In genomic region chr13:3712497-3713160, GRCm38 (mm10) we compare ENCODE assay signal across 10 mouse cellular contexts.
DNase-seq lines count a peak whose midpoint lies in the region; ATAC-seq and TF ChIP-seq lines count a peak whose summit lies in the region.
"Had no signal": no experiment of that assay in that cellular context is flagged by ENCODE, and none has a peak within 500 bp of the region (broad histone marks: within the 10 kb centered on the region; RNA-seq: fewer than 3 reads in every experiment).

No protein-coding gene starts in this region.

- H3K27me3 ChIP-seq in ES-Bruce4 (ENCODE audit: control insufficient read depth, insufficient read depth, low read length, poor library complexity, severe bottlenecking): no peaks in the 10 kb centered on the region; the same call in 1 of the 2 replicates
- H3K27me3 ChIP-seq in hindbrain, embryonic 10.5 days (ENCODE audit: insufficient read depth, poor library complexity, severe bottlenecking): peaks cover 7% of the 10 kb centered on the region; the same call in 1 of the 2 replicates
- no peaks in the 10 kb centered on the region for H3K27me3 ChIP-seq in midbrain, embryonic 14.5 days (ENCODE audit: control insufficient read depth, insufficient read depth, low read length)
- H3K27me3 ChIP-seq: heart, embryonic 15.5 days had no signal

- 3% methylated on average over 19 of the region's 19 CpGs for WGBS in hindbrain, embryonic 10.5 days
- 1% methylated on average over 18 of the region's 19 CpGs for WGBS in midbrain, embryonic 14.5 days

- H3K9ac ChIP-seq in ES-Bruce4 (ENCODE audit: low read depth, poor library complexity, severe bottlenecking): no peak overlapping the region
- peak overlapping the region; percentile 29; the same call in 1 of the 2 replicates for H3K9ac ChIP-seq in midbrain, embryonic 14.5 days (replicated peaks; ENCODE audit: low read length)
- H3K9ac ChIP-seq: heart, embryonic 15.5 days had no signal

- H3K4me3 ChIP-seq in ES-Bruce4 (ENCODE audit: low read depth, low read length): no peak overlapping the region
- peak overlapping the region; percentile 43 for H3K4me3 ChIP-seq in hindbrain, embryonic 10.5 days
- H3K4me3 ChIP-seq in midbrain, embryonic 14.5 days (replicated peaks; ENCODE audit: low read depth, low read length): peak overlapping the region; percentile 33
- H3K4me3 ChIP-seq: heart, embryonic 15.5 days had no signal

- no peak overlapping the region for H3K27ac ChIP-seq in ES-Bruce4 (ENCODE audit: insufficient read depth, low read length)
- H3K27ac ChIP-seq in hindbrain, embryonic 10.5 days: peak overlapping the region; percentile 82
- H3K27ac ChIP-seq in midbrain, embryonic 14.5 days (replicated peaks; ENCODE audit: low read depth, low read length): no peak overlapping the region
- H3K27ac ChIP-seq: heart, embryonic 15.5 days had no signal

- ATAC-seq in midbrain, embryonic 14.5 days (ENCODE audit: low FRiP score, low TSS enrichment): peak; percentile 90

- TF ChIP-seq POLR2A in ES-Bruce4 (IDR thresholded peaks at IDR 0.05; ENCODE audit: insufficient read depth, low read length): no peak

- H3K36me3 ChIP-seq in ES-Bruce4 (ENCODE audit: control insufficient read depth, insufficient read depth, low read length, poor library complexity, severe bottlenecking): no peaks in the 10 kb centered on the region
- H3K36me3 ChIP-seq in hindbrain, embryonic 10.5 days: no peaks in the 10 kb centered on the region
- H3K36me3 ChIP-seq in midbrain, embryonic 14.5 days (ENCODE audit: control insufficient read depth, insufficient read depth, low read length): no peaks in the 10 kb centered on the region
- H3K36me3 ChIP-seq: heart, embryonic 15.5 days had no signal

- peaks cover 6% of the 10 kb centered on the region for H3K4me1 ChIP-seq in ES-Bruce4 (ENCODE audit: control insufficient read depth, insufficient read depth, low read length)
- H3K4me1 ChIP-seq in hindbrain, embryonic 10.5 days (replicated peaks): peaks cover 14% of the 10 kb centered on the region
- H3K4me1 ChIP-seq in midbrain, embryonic 14.5 days (ENCODE audit: control insufficient read depth, insufficient read depth, low read length): peaks cover 12% of the 10 kb centered on the region

- TF ChIP-seq EP300 in ES-Bruce4 (IDR thresholded peaks at IDR 0.05; ENCODE audit: insufficient read depth, low read depth, low read length): peak; percentile 63; the same call in 1 of the 2 replicates

- peak overlapping the region; percentile 63 for H3K4me2 ChIP-seq in midbrain, embryonic 14.5 days (ENCODE audit: low read length)
- H3K4me2 ChIP-seq: heart, embryonic 15.5 days had no signal

- no peak for TF ChIP-seq CTCF in ES-Bruce4 (IDR thresholded peaks at IDR 0.05; ENCODE audit: low read depth, low read length)

- H3K9me3 ChIP-seq in ES-Bruce4 (replicated peaks; ENCODE audit: control insufficient read depth, insufficient read depth, low read length, poor library complexity, severe bottlenecking): no peaks in the 10 kb centered on the region
- no peaks in the 10 kb centered on the region; the same call in 1 of the 2 replicates for H3K9me3 ChIP-seq in hindbrain, embryonic 10.5 days
- H3K9me3 ChIP-seq in midbrain, embryonic 14.5 days (ENCODE audit: control insufficient read depth, low read length): no peaks in the 10 kb centered on the region
- H3K9me3 ChIP-seq: heart, embryonic 15.5 days had no signal

- DNase-seq in embryo, embryonic 10.5 days (ENCODE audit: low spot score): peak; percentile 87
- peak; percentile 88 for DNase-seq in hindbrain, embryonic 10.5 days (ENCODE audit: low spot score)
- peak; percentile 78 for DNase-seq in midbrain, embryonic 14.5 days
- no peak for DNase-seq in urinary bladder, postnatal 14 days (ENCODE audit: low spot score)
- DNase-seq in spleen, postnatal 4 days (ENCODE audit: low spot score in 2 of 2): no peak
- no peak for DNase-seq in lung, postnatal 25 days (ENCODE audit: low spot score)
- DNase-seq in layer of hippocampus, postnatal 25 days (ENCODE audit: extremely low spot score in 1 of 2, low spot score in 1 of 2): no peak
- DNase-seq: layer of hippocampus, adult 9-11 months had no signal

Comparison
In these comparisons a context has a peak if more than half of its experiments do, and no peak if none do; other contexts are left out.
1. DNase-seq: peak in embryo, embryonic 10.5 days (single experiment), hindbrain, embryonic 10.5 days (single experiment) and midbrain, embryonic 14.5 days (single experiment); none in urinary bladder, postnatal 14 days (single experiment), spleen, postnatal 4 days (0 of 2), lung, postnatal 25 days (single experiment) and layer of hippocampus, postnatal 25 days (0 of 2).